Mouse (Mus musculus) neural tube, embryonic 14.5 days (tissue): ENCODE measurements around the gene Tmem59l. TPM values are rescaled to one million over a fixed set of nuclear protein-coding genes. Genes with fewer than 3 reads are reported as not detected.
"Not testable (repeated sequence)": the region's sequence is repeated elsewhere in the genome, so short reads cannot be mapped to it uniquely, and the experiment has no call there.

ENCODE experiments used
- ATAC-seq: fragments of 200-750 bp; cut with Nextera tagmentation; 2 replicates; pipeline ENCODE4 v1.8.0; 2017; ENCODE audit warnings: low read depth, mild to moderate bottlenecking, moderate TSS enrichment, moderate library complexity
- H3K27ac ChIP-seq: fragments of 300-500 bp; sonication (generic); 2 replicates; pipeline ENCODE4 v1.5.1; 2014; ENCODE audit warnings: low read depth, mild to moderate bottlenecking, control low read depth, low read length, moderate library complexity, mixed read lengths
- H3K27me3 ChIP-seq: fragments of 300-500 bp; sonication (generic); 2 replicates; pipeline ENCODE4 v1.6.1; 2014; ENCODE audit warnings: low read length; ENCODE audit not compliant: control insufficient read depth, insufficient read depth
- H3K36me3 ChIP-seq: fragments of 300-500 bp; sonication (generic); 2 replicates; pipeline ENCODE4 v1.6.1; 2014; ENCODE audit warnings: low read length, mixed read lengths; ENCODE audit not compliant: control insufficient read depth, insufficient read depth
- H3K4me1 ChIP-seq: fragments of 300-500 bp; sonication (generic); 2 replicates; pipeline ENCODE4 v1.6.1; 2014; ENCODE audit warnings: low read length; ENCODE audit not compliant: control insufficient read depth, insufficient read depth
- H3K4me2 ChIP-seq: fragments of 300-500 bp; sonication (generic); 2 replicates; pipeline ENCODE4 v1.6.1; 2014; ENCODE audit warnings: mild to moderate bottlenecking, low read depth, low read length, control low read depth
- H3K4me3 ChIP-seq: fragments of 300-500 bp; sonication (generic); 2 replicates; pipeline ENCODE4 v1.5.1; 2014; ENCODE audit warnings: low read depth, low read length, control low read depth, mixed read lengths
- H3K9ac ChIP-seq: fragments of 300-500 bp; sonication (generic); replicated peaks from 2 replicates; pipeline ENCODE4 v1.6.1; 2014; ENCODE audit warnings: low read depth, mild to moderate bottlenecking, control low read depth, low read length, mixed read lengths
- H3K9me3 ChIP-seq: fragments of 300-500 bp; sonication (generic); 2 replicates; pipeline ENCODE4 v1.6.1; 2016; ENCODE audit warnings: low read length; ENCODE audit not compliant: control insufficient read depth
- WGBS: fragments of 180-500 bp; shearing (Covaris S2); extraction: QIAGEN DNeasy Blood & Tissue Kit; methylation state at CpG from one replicate; pipeline ENCODE4 v1.1.7; 2014; 5-methylcytosine and 5-hydroxymethylcytosine counted together
- polyA plus RNA-seq: library from polyadenylated mRNA; unstranded; fragments of >200 nt; fragmentation: Nextera tagmentation; extraction: Ambion mirVana; gene quantifications from 2 replicates; pipeline ENCODE4 v1.2.1, GENCODE M21; 2014

Gene Tmem59l
- polyA plus RNA-seq, 1 experiment from 2014 or later: 200 TPM

GRCm38 (mm10) chr8:70511174-70511573 is 24.0 kb upstream of the Tmem59l start:
- WGBS: 87% methylated on average over 6 of the region's 6 CpGs
- not testable (repeated sequence) for ATAC-seq, H3K9me3 ChIP-seq, H3K27me3 ChIP-seq, H3K27ac ChIP-seq
- peaks cover 12% of the 10 kb centered on the region for H3K4me1 ChIP-seq
- peaks cover 12% of the 10 kb centered on the region; the same call in 1 of the 2 replicates for H3K36me3 ChIP-seq
- H3K4me2 ChIP-seq: peak overlapping the region; percentile 100
- peak overlapping the region; percentile 90; the same call in 1 of the 2 replicates for H3K9ac ChIP-seq
- H3K4me3 ChIP-seq: peak overlapping the region; percentile 97

GRCm38 (mm10) chr8:70510228-70510915 is 23.2 kb upstream of the Tmem59l start, which contains the start of gene Uba52:
Uba52 (minus strand) TSS chr8:70510801.
- Histone ChIP-seq H3K27ac (peak within 1 kb of the TSS; percentile 97), H3K4me2 (peak within 1 kb of the TSS; percentile 100), H3K4me3 (peak within 1 kb of the TSS; percentile 97), H3K9ac (peak within 1 kb of the TSS; percentile 90), H3K36me3 (peaks cover 11% of the 10 kb centered on the region; the same call in 1 of the 2 replicates), H3K4me1 (peaks cover 19% of the 10 kb centered on the region), H3K9me3 (no peaks in the 10 kb centered on the region), H3K27me3 (no peaks in the 10 kb centered on the region)
- WGBS: under 1% methylated on average over 67 of the region's 74 CpGs
- peak; percentile 77 for ATAC-seq

GRCm38 (mm10) chr8:70509281-70509952 is 22.3 kb upstream of the Tmem59l start:
- no peak for ATAC-seq
- peak overlapping the region; percentile 100 for H3K4me2 ChIP-seq
- peak overlapping the region; percentile 90 for H3K9ac ChIP-seq
- H3K27ac ChIP-seq: peak overlapping the region; percentile 97; the same call in 1 of the 2 replicates
- H3K4me1 ChIP-seq: peaks cover 20% of the 10 kb centered on the region
- no peaks in the 10 kb centered on the region for H3K27me3 ChIP-seq
- peaks cover 10% of the 10 kb centered on the region; the same call in 1 of the 2 replicates for H3K36me3 ChIP-seq
- H3K4me3 ChIP-seq: peak overlapping the region; percentile 97
- no peaks in the 10 kb centered on the region for H3K9me3 ChIP-seq
- 15% methylated on average over 25 of the region's 25 CpGs for WGBS

- WGBS: 69% methylated on average over 5 of the region's 5 CpGs
- no peak for ATAC-seq
- H3K9ac ChIP-seq: no peak overlapping the region
- H3K27me3 ChIP-seq: peaks cover 11% of the 10 kb centered on the region
- no peak overlapping the region for H3K4me3 ChIP-seq
- H3K4me1 ChIP-seq: peaks cover 25% of the 10 kb centered on the region
- H3K4me2 ChIP-seq: no peak overlapping the region; the same call in 1 of the 2 replicates
- no peaks in the 10 kb centered on the region for H3K9me3 ChIP-seq
- H3K36me3 ChIP-seq: peaks cover 7% of the 10 kb centered on the region; the same call in 1 of the 2 replicates
- no peak overlapping the region for H3K27ac ChIP-seq
These were observed 19.9 kb upstream of the Tmem59l start for GRCm38 (mm10) chr8:70507027-70507393.

- Histone ChIP-seq H3K4me3 (peak within 1 kb of the TSS; percentile 55), H3K4me1 (peaks cover 25% of the 10 kb centered on the region), H3K27ac (peak within 1 kb of the TSS; percentile 85), H3K9me3 (no peaks in the 10 kb centered on the region), H3K4me2 (peak within 1 kb of the TSS; percentile 84), H3K27me3 (peaks cover 16% of the 10 kb centered on the region), H3K36me3 (peaks cover 7% of the 10 kb centered on the region; the same call in 1 of the 2 replicates), H3K9ac (peak within 1 kb of the TSS; percentile 74)
- WGBS: 3% methylated on average over 40 of the region's 40 CpGs
- peak; percentile 87 for ATAC-seq
These were observed 19.3 kb upstream of the Tmem59l start, which contains the start of gene Rex1bd for GRCm38 (mm10) chr8:70506328-70507026. Rex1bd (minus strand) TSS chr8:70506752.

- peak overlapping the region; percentile 84 for H3K4me2 ChIP-seq
- peak overlapping the region; percentile 74 for H3K9ac ChIP-seq
- H3K4me1 ChIP-seq: peaks cover 25% of the 10 kb centered on the region
- peak; percentile 16 for ATAC-seq
- H3K27ac ChIP-seq: peak overlapping the region; percentile 85; the same call in 1 of the 2 replicates
- H3K9me3 ChIP-seq: no peaks in the 10 kb centered on the region
- peaks cover 7% of the 10 kb centered on the region; the same call in 1 of the 2 replicates for H3K36me3 ChIP-seq
- WGBS: 37% methylated on average over 32 of the region's 32 CpGs
- H3K4me3 ChIP-seq: peak overlapping the region; percentile 55
- H3K27me3 ChIP-seq: peaks cover 19% of the 10 kb centered on the region
These were observed 18.7 kb upstream of the Tmem59l start for GRCm38 (mm10) chr8:70505698-70506327.

- Histone ChIP-seq H3K36me3 (peaks cover 7% of the 10 kb centered on the region; the same call in 1 of the 2 replicates), H3K9ac (no peak overlapping the region), H3K9me3 (no peaks in the 10 kb centered on the region), H3K27me3 (peaks cover 27% of the 10 kb centered on the region), H3K4me1 (peaks cover 25% of the 10 kb centered on the region), H3K4me3 (no peak overlapping the region), H3K4me2 (no peak overlapping the region), H3K27ac (no peak overlapping the region)
- WGBS: 79% methylated on average over 3 of the region's 3 CpGs
- ATAC-seq: no peak
These were observed 17.7 kb upstream of the Tmem59l start for GRCm38 (mm10) chr8:70504851-70505250.

GRCm38 (mm10) chr8:70504291-70504716 is 17.1 kb upstream of the Tmem59l start:
- H3K27me3 ChIP-seq: peaks cover 31% of the 10 kb centered on the region
- H3K9ac ChIP-seq: no peak overlapping the region
- H3K36me3 ChIP-seq: peaks cover 7% of the 10 kb centered on the region; the same call in 1 of the 2 replicates
- no peaks in the 10 kb centered on the region for H3K9me3 ChIP-seq
- ATAC-seq: no peak
- no peak overlapping the region for H3K27ac ChIP-seq
- 27% methylated on average over 16 of the region's 16 CpGs for WGBS
- H3K4me3 ChIP-seq: no peak overlapping the region
- H3K4me2 ChIP-seq: no peak overlapping the region
- peaks cover 21% of the 10 kb centered on the region for H3K4me1 ChIP-seq
